Mouse (Mus musculus): Measurements from ENCODE around the gene Prdm1.

Gene Prdm1

GRCm38 (mm10) chr10:44493818-44494492 is 34.3 kb downstream of the Prdm1 start:
- DNase-seq (ENCODE audit: extremely low read depth, insufficient read length, low spot score) = no peak

- DNase-seq (ENCODE audit: extremely low read depth, insufficient read length, low spot score) = no peak
Observed at GRCm38 (mm10) chr10:44492815-44493525, 35.3 kb downstream of the Prdm1 start.

- DNase-seq (ENCODE audit: extremely low read depth, insufficient read length, low spot score) = no peak
Observed at GRCm38 (mm10) chr10:44490899-44491422, 37.3 kb downstream of the Prdm1 start.

- DNase-seq (ENCODE audit: extremely low read depth, insufficient read length, low spot score) = no peak
Observed at GRCm38 (mm10) chr10:44487132-44487531, 41.2 kb downstream of the Prdm1 start.

GRCm38 (mm10) chr10:44484077-44484476 is 44.2 kb downstream of the Prdm1 start:
- DNase-seq (ENCODE audit: extremely low read depth, insufficient read length, low spot score) = no peak

- DNase-seq (ENCODE audit: extremely low read depth, insufficient read length, low spot score) = no peak
Observed at GRCm38 (mm10) chr10:44483116-44483515, 45.2 kb downstream of the Prdm1 start.

- DNase-seq (ENCODE audit: extremely low read depth, insufficient read length, low spot score) = no peak
Observed at GRCm38 (mm10) chr10:44481379-44481778, 46.9 kb downstream of the Prdm1 start.

- DNase-seq (ENCODE audit: extremely low read depth, insufficient read length, low spot score) = no peak
Observed at GRCm38 (mm10) chr10:44479286-44479685, 49.0 kb downstream of the Prdm1 start.

GRCm38 (mm10) chr10:44478091-44478490 is 50.2 kb downstream of the Prdm1 start:
- DNase-seq (ENCODE audit: extremely low read depth, insufficient read length, low spot score) = no peak

- no peak for DNase-seq (ENCODE audit: extremely low read depth, insufficient read length, low spot score)
Observed at GRCm38 (mm10) chr10:44477240-44477639, 51.1 kb downstream of the Prdm1 start.

GRCm38 (mm10) chr10:44476523-44476922 is 51.8 kb downstream of the Prdm1 start:
- no peak for DNase-seq (ENCODE audit: extremely low read depth, insufficient read length, low spot score)

- no peak for DNase-seq (ENCODE audit: extremely low read depth, insufficient read length, low spot score)
Observed at GRCm38 (mm10) chr10:44475376-44475775, 52.9 kb downstream of the Prdm1 start.

- no peak for DNase-seq (ENCODE audit: extremely low read depth, insufficient read length, low spot score)
Observed at GRCm38 (mm10) chr10:44474256-44474655, 54.0 kb downstream of the Prdm1 start.

GRCm38 (mm10) chr10:44465618-44466017 is 62.7 kb downstream of the Prdm1 start:
- no peak for DNase-seq (ENCODE audit: extremely low read depth, insufficient read length, low spot score)

- no peak for DNase-seq (ENCODE audit: extremely low read depth, insufficient read length, low spot score)
Observed at GRCm38 (mm10) chr10:44464563-44464962, 63.7 kb downstream of the Prdm1 start.

GRCm38 (mm10) chr10:44463856-44464255 is 64.4 kb downstream of the Prdm1 start:
- no peak for DNase-seq (ENCODE audit: extremely low read depth, insufficient read length, low spot score)

GRCm38 (mm10) chr10:44462351-44462750 is 66.0 kb downstream of the Prdm1 start:
- DNase-seq (ENCODE audit: extremely low read depth, insufficient read length, low spot score) = no peak

- DNase-seq (ENCODE audit: extremely low read depth, insufficient read length, low spot score) = no peak
Observed at GRCm38 (mm10) chr10:44461063-44461462, 67.2 kb downstream of the Prdm1 start.

- no peak for DNase-seq (ENCODE audit: extremely low read depth, insufficient read length, low spot score)
Observed at GRCm38 (mm10) chr10:44460095-44460810, 68.0 kb downstream of the Prdm1 start.

- no peak for DNase-seq (ENCODE audit: extremely low read depth, insufficient read length, low spot score)
Observed at GRCm38 (mm10) chr10:44459321-44460000, 68.8 kb downstream of the Prdm1 start.
